Mouse (Mus musculus) neural tube, embryonic 14.5 days (tissue): ENCODE results near the gene Fcho1. TPM values are rescaled to one million over a fixed set of nuclear protein-coding genes. Genes with fewer than 3 reads are reported as not detected.
"Not testable (repeated sequence)": the region's sequence is repeated elsewhere in the genome, so short reads cannot be mapped to it uniquely, and the experiment has no call there.

Experiments
- ATAC-seq: fragments of 200-750 bp; cut with Nextera tagmentation; 2 replicates; pipeline ENCODE4 v1.8.0; 2017; ENCODE audit warnings: low read depth, mild to moderate bottlenecking, moderate TSS enrichment, moderate library complexity
- H3K27ac ChIP-seq: fragments of 300-500 bp; sonication (generic); 2 replicates; pipeline ENCODE4 v1.5.1; 2014; ENCODE audit warnings: low read depth, mild to moderate bottlenecking, control low read depth, low read length, moderate library complexity, mixed read lengths
- H3K27me3 ChIP-seq: fragments of 300-500 bp; sonication (generic); 2 replicates; pipeline ENCODE4 v1.6.1; 2014; ENCODE audit warnings: low read length; ENCODE audit not compliant: control insufficient read depth, insufficient read depth
- H3K36me3 ChIP-seq: fragments of 300-500 bp; sonication (generic); 2 replicates; pipeline ENCODE4 v1.6.1; 2014; ENCODE audit warnings: low read length, mixed read lengths; ENCODE audit not compliant: control insufficient read depth, insufficient read depth
- H3K4me1 ChIP-seq: fragments of 300-500 bp; sonication (generic); 2 replicates; pipeline ENCODE4 v1.6.1; 2014; ENCODE audit warnings: low read length; ENCODE audit not compliant: control insufficient read depth, insufficient read depth
- H3K4me2 ChIP-seq: fragments of 300-500 bp; sonication (generic); 2 replicates; pipeline ENCODE4 v1.6.1; 2014; ENCODE audit warnings: mild to moderate bottlenecking, low read depth, low read length, control low read depth
- H3K4me3 ChIP-seq: fragments of 300-500 bp; sonication (generic); 2 replicates; pipeline ENCODE4 v1.5.1; 2014; ENCODE audit warnings: low read depth, low read length, control low read depth, mixed read lengths
- H3K9ac ChIP-seq: fragments of 300-500 bp; sonication (generic); replicated peaks from 2 replicates; pipeline ENCODE4 v1.6.1; 2014; ENCODE audit warnings: low read depth, mild to moderate bottlenecking, control low read depth, low read length, mixed read lengths
- H3K9me3 ChIP-seq: fragments of 300-500 bp; sonication (generic); 2 replicates; pipeline ENCODE4 v1.6.1; 2016; ENCODE audit warnings: low read length; ENCODE audit not compliant: control insufficient read depth
- WGBS: fragments of 180-500 bp; shearing (Covaris S2); extraction: QIAGEN DNeasy Blood & Tissue Kit; methylation state at CpG from one replicate; pipeline ENCODE4 v1.1.7; 2014; 5-methylcytosine and 5-hydroxymethylcytosine counted together
- polyA plus RNA-seq: library from polyadenylated mRNA; unstranded; fragments of >200 nt; fragmentation: Nextera tagmentation; extraction: Ambion mirVana; gene quantifications from 2 replicates; pipeline ENCODE4 v1.2.1, GENCODE M21; 2014

The Fcho1 gene
- polyA plus RNA-seq, 1 experiment from 2014 or later: 62.7 TPM

DNA sequence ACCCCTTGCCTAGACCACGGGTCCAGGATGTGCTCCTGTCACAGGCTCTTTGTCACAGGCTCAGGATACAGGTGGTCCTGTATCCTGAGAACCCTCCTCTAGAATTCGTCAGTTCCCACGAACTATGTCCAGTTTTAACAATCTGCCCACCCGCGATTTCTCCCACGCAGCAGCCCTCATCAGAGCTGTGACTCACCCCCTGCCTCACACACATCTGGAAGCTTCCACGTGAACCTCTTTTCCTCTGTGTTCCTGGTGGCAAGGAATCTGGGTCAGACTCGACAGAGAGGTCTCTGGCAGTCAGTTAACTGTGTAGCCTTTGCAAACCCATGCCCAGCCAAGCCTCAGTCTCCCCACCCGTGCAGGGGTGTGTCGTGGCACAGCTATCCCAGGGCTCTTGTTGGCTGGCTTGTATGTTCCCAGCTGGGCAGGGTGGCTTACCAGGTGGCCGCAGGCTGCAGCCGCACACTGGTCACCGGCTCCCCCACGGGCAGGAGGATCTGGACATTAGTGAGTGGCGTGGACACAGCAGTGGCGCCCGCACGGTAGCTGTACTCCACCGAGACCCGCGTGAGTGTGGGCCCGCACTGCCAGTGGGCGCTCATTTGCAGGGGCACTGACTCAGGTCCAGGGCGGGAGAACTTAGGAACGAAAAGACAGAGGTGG lies 16.2 kb downstream of the Fcho1 start:
- Histone ChIP-seq H3K4me2 (no peak overlapping the region), H3K27ac (no peak overlapping the region), H3K36me3 (peaks cover 4% of the 10 kb centered on the region; the same call in 1 of the 2 replicates), H3K9me3 (no peaks in the 10 kb centered on the region), H3K27me3 (no peaks in the 10 kb centered on the region), H3K4me1 (no peaks in the 10 kb centered on the region), H3K9ac (no peak overlapping the region), H3K4me3 (no peak overlapping the region)
- 34% methylated on average over 25 of the region's 25 CpGs for WGBS
- no peak for ATAC-seq

DNA sequence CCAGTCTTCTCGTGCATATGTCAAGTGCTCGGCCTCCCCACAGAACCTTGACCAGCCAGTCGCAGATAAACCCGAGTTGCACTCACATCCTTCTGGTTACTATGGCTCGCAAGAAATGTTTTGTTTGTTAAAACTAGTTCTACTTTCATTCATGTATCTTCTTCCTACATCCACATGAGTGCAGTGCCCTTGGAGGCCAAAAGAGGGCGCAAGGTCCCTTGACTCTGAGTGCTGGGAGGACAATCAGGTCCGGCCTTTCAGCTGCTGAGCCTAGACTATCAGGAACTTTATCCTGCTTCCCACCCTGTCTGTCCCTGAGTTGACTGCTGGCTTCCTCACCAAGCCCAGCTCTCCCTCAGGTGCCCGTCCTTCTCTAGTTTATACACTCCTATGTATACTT lies 17.6 kb downstream of the Fcho1 start:
- Histone ChIP-seq H3K4me1 (no peaks in the 10 kb centered on the region), H3K36me3 (peaks cover 4% of the 10 kb centered on the region; the same call in 1 of the 2 replicates), H3K9ac (no peak overlapping the region), H3K27ac (no peak overlapping the region), H3K4me3 (no peak overlapping the region), H3K4me2 (no peak overlapping the region), H3K27me3 (no peaks in the 10 kb centered on the region), H3K9me3 (no peaks in the 10 kb centered on the region)
- no peak for ATAC-seq
- WGBS: 28% methylated on average over 8 of the region's 8 CpGs

DNA sequence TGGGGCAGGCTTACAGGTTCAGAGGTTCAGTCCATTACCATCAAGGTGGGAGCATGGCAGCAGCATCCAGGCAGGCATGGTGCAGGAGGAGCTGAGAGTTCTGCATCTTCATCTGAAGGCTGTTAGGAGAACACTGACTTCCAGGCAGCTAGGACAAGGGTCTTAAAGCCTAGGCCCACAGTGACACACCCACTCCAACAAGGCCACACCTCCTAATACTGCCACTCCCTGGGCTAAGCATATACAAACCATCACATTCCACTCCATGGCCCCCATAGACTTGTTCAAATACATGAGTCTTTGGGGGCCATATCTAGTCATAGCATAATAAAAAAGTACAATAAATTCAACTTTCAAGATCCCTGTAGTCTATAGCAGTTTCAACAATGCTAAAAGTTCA lies 22.1 kb downstream of the Fcho1 start:
- not testable (repeated sequence) for H3K9ac ChIP-seq, H3K4me2 ChIP-seq, H3K4me3 ChIP-seq, H3K4me1 ChIP-seq, H3K27ac ChIP-seq, ATAC-seq, H3K9me3 ChIP-seq, H3K36me3 ChIP-seq
- H3K27me3 ChIP-seq: peaks cover 14% of the 10 kb centered on the region

DNA sequence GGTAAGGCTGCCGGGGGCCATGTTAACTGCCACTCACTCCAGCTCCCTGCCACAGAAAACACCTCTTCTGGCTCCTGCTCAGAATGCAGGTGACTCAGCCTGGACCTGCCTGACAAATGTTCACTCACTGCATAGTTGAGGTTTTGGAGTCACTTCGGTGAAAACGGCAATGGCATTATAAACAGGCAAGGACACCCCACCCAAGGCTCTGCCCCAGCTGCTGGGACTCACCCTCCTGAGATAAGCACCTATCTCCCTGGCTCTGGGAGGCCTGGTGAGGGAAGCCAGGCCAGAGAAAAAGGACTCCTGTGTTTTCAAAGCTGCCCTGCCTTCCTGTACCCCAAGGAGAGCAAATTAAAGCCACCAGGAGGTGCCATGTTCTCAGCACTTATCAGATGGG lies 22.6 kb downstream of the Fcho1 start:
- ATAC-seq: no peak
- no peaks in the 10 kb centered on the region for H3K9me3 ChIP-seq
- no peak overlapping the region for H3K4me2 ChIP-seq
- 96% methylated on average over 3 of the region's 3 CpGs for WGBS
- no peaks in the 10 kb centered on the region for H3K4me1 ChIP-seq
- H3K27me3 ChIP-seq: peaks cover 14% of the 10 kb centered on the region
- H3K36me3 ChIP-seq: no peaks in the 10 kb centered on the region
- no peak overlapping the region for H3K27ac ChIP-seq
- H3K9ac ChIP-seq: no peak overlapping the region
- no peak overlapping the region for H3K4me3 ChIP-seq

DNA sequence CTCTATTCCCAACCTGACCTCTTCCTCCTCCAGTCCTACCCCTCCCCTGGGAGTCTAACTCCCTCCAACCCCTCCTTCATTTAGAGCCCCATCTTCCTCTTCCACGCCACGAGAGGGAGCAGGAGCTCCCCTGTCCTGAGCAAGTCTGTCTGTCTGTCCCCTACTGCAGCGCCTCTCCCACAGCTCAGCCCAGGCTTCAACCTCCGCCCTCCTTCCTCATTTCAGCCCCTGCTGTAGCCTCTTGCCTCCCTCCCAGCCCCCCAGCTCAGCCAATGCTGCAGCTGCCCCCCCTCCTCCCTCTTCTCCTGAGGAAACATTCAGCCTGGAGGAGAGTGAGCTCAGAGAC lies 23.5 kb downstream of the Fcho1 start:
- H3K4me1 ChIP-seq: no peaks in the 10 kb centered on the region
- H3K9me3 ChIP-seq: no peaks in the 10 kb centered on the region
- H3K4me3 ChIP-seq: no peak overlapping the region
- WGBS: 30% methylated on average over 4 of the region's 4 CpGs
- no peaks in the 10 kb centered on the region for H3K36me3 ChIP-seq
- H3K4me2 ChIP-seq: no peak overlapping the region
- H3K9ac ChIP-seq: no peak overlapping the region
- no peak for ATAC-seq
- no peak overlapping the region for H3K27ac ChIP-seq
- peaks cover 14% of the 10 kb centered on the region for H3K27me3 ChIP-seq

DNA sequence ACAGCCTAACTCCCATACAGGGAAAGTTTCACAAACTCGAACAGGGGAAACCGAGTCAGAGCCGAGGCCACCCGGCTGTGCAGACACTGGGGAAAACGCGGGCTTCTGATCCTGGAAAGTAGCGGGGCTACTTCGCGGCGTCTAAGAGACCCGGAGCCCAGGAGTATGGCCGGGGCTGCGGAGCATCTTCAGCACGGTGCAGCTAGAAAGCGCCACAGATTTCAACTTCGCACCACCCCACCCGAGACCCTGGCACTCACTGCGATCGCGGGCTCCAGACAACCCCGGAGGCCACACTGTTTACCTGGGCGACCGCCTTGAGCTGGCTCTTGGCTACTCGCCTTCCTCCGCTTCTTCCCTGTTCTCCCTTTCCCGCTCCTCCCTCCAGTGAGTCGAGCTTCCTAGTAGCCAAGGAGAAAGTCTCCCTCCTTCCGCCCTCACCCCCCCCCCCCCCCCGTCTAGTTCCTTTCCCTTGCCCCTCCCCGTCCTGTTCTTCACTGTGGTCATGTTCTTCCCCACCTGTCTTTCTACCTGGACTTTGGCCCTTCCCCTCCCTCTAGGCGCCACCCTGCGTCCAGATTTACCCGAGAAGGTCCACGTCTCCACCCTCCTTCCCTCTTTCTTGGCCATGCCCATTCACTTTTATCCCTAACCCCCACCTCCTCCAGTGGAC lies 24.0 kb downstream of the Fcho1 start, which contains the start of gene B3gnt3:
TSS of gene B3gnt3 (minus strand) at position 376 of the 673 bp plus-strand sequence.
- Histone ChIP-seq H3K27ac (no peak within 1 kb of the TSS), H3K27me3 (peaks cover 14% of the 10 kb centered on the region), H3K4me1 (no peaks in the 10 kb centered on the region), H3K4me3 (no peak within 1 kb of the TSS), H3K9me3 (no peaks in the 10 kb centered on the region), H3K9ac (no peak within 1 kb of the TSS), H3K36me3 (no peaks in the 10 kb centered on the region), H3K4me2 (0 out of 2 replicates have a peak within 1 kb of the TSS, but pooled peaks have one; percentile 2)
- 16% methylated on average over 31 of the region's 34 CpGs for WGBS
- ATAC-seq: no peak

DNA sequence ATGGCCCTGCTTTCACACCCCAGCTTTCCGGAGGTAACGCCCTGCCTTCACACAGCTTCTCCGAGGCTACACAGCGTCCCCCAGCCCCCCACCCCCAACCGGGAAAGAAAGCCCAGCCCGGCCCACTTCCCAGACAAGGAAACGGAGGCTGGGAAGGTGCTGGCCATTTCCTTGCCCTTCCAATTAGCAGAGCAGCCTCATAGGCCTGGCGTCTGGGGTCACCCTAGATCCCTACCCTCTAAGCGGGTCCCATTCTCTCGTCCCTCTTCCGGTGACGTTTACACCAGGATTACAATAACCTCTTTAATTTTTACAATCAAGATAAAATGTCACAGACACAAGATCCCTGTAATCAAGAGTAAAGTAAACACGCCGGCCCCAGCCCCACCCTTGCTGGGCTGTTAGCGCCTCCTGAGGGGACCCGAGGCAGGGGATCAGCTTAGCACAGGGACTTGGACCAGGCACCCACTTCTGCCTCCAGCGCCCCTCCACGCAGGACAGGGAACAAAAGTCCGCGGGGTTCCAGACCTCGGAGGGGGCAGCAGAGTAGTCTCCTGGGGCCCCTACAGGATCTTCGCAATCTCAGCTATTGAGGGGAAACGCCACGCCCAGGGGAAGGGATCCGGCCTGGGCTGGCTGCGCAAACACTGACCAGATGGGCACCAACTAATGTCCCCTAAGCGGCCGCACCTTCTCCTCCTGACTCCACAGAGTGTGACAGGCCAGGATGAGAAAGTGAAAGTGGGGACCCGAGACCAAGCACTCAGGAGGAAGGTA lies 24.8 kb downstream of the Fcho1 start:
- 7% methylated on average over 29 of the region's 29 CpGs for WGBS
- Histone ChIP-seq H3K27me3 (peaks cover 14% of the 10 kb centered on the region), H3K4me3 (no peak overlapping the region), H3K4me1 (no peaks in the 10 kb centered on the region), H3K36me3 (no peaks in the 10 kb centered on the region), H3K27ac (no peak overlapping the region), H3K4me2 (0 out of 2 replicates have a peak overlapping the region, but pooled peaks have one; percentile 2), H3K9ac (no peak overlapping the region), H3K9me3 (no peaks in the 10 kb centered on the region)
- peak; percentile 19; the same call in 1 of the 2 replicates for ATAC-seq

DNA sequence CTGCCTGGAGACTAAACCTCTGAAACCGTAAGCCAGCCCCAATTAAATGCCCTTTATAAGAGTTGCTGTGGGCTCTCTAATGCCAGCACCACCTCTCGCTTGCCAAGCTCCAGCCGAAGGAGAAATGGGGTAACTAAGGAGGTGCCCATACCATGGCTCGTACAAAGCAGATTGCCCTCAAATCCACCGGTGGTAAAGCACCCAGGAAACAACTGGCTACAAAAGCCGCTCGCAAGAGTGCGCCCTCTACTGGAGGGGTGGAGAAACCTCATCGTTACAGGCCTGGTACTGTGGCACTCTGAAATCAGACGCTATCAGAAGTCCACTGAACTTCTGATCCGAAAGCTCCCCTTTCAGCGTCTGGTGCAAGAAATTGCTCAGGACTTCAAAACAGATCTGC lies 30.1 kb downstream of the Fcho1 start:
- H3K4me3 ChIP-seq, H3K9me3 ChIP-seq, H3K4me1 ChIP-seq, H3K4me2 ChIP-seq, H3K9ac ChIP-seq, ATAC-seq, H3K36me3 ChIP-seq, H3K27ac ChIP-seq: not testable (repeated sequence)
- H3K27me3 ChIP-seq: peaks cover 50% of the 10 kb centered on the region
- 71% methylated on average over 12 of the region's 12 CpGs for WGBS
